Mouse (Mus musculus): ENCODE data around the gene Gstt2.

DNA sequence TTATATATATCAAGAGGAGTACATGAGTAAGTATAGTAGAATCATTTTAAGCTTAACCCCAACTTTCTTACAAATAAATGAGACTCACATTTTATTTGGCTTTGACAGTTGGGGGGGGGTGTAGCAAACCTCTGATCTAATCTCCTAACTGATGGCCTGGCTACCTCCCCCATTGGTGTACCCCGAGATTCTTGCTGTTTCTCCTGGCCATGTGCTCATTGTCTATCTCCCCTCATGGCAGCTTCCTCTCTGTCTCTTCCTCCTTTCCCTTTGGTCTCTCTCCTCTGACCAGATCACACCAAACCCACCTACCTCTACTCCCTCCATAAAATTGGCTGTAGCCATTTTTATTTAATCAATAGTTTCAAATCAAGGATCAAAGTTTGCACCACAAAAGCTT is 13.4 kb downstream of the Gstt2 start:
- no peak for TF ChIP-seq POLR2A (IDR thresholded peaks at IDR 0.05; ENCODE audit: borderline replicate concordance, insufficient read depth, low read length)
- no peak for TF ChIP-seq CTCF (IDR thresholded peaks at IDR 0.05; ENCODE audit: borderline replicate concordance, insufficient read depth, low read depth, low read length)
